Mouse (Mus musculus): ENCODE results near the gene Bmpr1a.

Gene Bmpr1a

DNA sequence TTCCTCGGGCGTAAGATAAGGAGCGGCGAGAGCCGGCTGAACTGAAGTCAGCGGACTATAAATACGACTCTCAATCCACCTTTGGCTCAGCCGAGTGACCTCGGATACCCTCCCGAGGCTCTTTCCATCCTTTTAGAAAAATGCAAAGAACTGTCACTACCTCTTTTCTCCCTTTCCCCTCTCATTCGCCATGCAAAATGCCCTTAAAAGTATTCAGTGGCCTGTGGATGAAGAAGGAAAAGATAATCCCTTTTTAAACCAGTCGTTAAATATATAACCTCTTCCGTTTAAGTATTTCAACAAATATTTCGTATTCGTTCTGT is at the start of gene Bmpr1a:
Gene Bmpr1a (minus strand): TSS at position 17 of the 323 bp plus-strand sequence.
- DNase-seq (ENCODE audit: low spot score): no peak

DNA sequence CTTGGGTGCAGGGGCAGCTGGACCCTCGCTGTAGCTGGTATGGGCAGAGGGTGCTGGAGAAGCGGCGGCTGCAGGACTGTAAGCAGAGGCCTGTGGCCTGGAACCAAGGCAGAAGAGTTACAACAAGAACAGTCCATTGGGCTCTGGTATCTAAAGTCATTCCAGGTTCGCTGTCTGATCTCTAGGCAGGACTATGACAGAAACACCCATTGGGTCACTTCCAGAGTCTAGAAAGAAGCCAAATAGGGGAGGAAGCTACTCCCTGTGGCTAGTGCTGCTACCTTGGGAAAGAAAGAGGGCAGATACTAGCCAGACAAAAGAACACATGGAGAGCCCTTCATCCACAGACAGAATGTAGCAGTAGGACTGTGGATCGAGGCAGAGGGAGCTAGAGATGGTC is 49.1 kb upstream of the Bmpr1a start:
- no peak for DNase-seq (ENCODE audit: low spot score)

GRCm38 (mm10) chr14:34549004-34549671 is 46.0 kb upstream of the Bmpr1a start:
- DNase-seq (ENCODE audit: low spot score): peak; percentile 77

DNA sequence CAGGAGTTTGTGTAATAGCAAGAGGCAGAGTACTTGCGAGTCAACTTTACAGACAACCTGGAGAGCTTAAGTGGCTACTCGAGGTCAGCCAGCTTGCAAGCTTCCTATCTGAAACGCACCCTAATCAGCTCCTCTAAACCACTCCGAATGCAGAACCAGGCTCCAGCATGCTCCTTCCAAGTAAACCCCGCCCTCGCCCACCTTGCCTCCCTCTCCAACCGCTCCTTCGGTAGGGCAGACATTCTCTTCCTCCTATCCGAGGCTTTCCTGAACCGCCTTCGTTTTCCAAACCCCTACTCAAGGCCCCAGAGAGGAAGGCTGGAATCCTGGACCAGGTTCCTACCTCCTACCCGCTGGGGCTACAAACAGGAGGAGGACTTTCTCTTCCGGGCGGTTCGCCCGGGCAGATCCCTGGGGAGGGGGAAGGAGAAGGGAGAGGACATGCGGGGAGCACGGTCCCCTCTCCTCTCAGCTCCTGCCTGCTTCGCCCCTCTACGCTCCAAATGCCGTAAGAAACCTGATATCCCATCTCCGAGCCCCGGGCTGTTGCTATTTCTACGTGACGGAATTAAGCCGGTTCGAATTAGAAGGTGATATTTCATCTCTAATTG is 45.4 kb upstream of the Bmpr1a start:
- DNase-seq (ENCODE audit: low spot score): peak; percentile 58

DNA sequence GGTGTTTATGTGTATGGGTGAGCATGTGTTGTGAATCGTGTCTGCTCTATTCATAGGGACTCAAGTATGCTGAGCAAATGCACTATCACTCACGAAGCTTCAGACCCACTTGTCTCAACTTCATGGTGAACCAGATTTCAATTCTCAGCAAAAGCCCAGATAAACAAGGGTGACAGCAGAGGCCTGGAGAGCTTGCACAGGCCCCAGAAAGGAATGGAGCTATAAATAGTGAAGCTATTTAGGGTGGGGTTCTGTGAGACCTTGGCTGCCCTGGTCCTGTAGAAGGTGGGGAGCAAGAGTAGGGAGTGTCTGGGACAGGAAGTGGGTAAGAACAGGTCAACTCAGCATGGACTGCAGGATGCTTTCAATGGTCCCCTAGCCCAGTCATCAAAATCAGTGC is 41.4 kb upstream of the Bmpr1a start:
- no peak for DNase-seq (ENCODE audit: low spot score)

DNA sequence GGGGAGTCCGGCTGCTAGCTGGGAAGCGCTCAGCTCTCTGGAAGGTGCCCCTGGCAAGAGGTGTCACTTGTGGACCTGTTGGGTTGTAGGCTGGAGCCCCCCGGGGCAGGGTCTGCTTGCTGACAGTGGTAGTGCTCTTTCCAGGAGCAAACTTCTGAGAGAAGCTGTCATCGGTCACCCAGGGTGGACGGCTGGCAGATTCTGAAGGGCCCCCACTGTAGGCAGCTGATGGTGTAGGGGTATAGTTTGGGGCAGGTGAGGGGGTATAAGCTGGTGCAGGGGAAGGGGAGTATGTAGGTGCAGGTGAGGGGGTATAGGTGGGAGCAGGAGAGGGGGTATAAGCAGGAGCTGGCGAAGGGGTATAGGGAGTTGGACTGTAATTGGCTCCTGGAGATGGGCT is 40.9 kb upstream of the Bmpr1a start:
- no peak for DNase-seq (ENCODE audit: low spot score)

DNA sequence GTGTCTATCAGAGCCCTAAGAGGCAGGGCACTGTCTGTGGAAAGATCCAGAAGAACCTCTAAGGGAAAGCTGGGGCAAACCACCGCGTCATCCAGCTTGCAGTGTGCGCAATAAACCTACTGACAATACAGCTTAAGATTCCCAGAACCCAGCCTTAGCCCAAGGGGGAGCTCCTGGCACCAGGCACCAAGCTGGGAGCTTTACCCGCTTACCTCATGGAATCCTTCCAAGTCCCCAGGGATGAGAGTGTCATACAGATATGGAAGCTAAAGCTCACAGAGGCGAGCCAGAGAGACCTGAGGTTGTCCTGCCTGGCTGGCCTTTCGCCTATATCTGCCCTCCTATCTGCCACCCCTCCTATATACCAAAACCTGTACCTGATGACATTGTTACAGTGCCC is 40.5 kb upstream of the Bmpr1a start:
- no peak for DNase-seq (ENCODE audit: low spot score)

- DNase-seq (ENCODE audit: low spot score): no peak
Measured at GRCm38 (mm10) chr14:34541896-34542295, 38.8 kb upstream of the Bmpr1a start.

DNA sequence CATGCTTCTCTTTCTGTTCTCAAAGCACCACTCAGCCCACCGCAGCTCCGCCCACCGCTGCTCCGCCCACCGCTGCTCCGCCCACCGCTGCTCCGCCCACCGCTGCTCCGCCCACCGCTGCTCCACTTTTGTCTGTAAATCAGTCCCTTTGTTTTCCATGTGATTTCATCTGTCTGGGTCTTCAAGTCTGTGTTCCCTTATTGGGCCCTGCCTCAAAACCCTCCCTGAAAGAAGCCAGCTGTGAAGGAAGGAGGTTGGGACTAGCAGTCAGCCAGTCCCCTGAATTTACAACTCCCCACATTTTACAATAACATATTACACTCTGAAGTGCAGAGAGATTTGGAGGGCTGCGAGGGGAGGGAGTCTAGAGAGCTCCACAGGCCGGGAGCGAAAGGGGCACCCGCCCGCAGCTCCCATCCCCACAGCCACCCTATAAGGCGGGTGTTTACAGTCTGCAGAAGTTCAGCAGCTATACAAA is 37.6 kb upstream of the Bmpr1a start:
- DNase-seq (ENCODE audit: low spot score): peak; percentile 63

GRCm38 (mm10) chr14:34535883-34536282 is 32.7 kb upstream of the Bmpr1a start:
- no peak for DNase-seq (ENCODE audit: low spot score)

- no peak for DNase-seq (ENCODE audit: low spot score)
Measured at GRCm38 (mm10) chr14:34533537-34533936, 30.4 kb upstream of the Bmpr1a start.

GRCm38 (mm10) chr14:34532536-34532935 is 29.4 kb upstream of the Bmpr1a start:
- DNase-seq (ENCODE audit: low spot score): no peak

GRCm38 (mm10) chr14:34528804-34529203 is 25.7 kb upstream of the Bmpr1a start:
- DNase-seq (ENCODE audit: low spot score): no peak

DNA sequence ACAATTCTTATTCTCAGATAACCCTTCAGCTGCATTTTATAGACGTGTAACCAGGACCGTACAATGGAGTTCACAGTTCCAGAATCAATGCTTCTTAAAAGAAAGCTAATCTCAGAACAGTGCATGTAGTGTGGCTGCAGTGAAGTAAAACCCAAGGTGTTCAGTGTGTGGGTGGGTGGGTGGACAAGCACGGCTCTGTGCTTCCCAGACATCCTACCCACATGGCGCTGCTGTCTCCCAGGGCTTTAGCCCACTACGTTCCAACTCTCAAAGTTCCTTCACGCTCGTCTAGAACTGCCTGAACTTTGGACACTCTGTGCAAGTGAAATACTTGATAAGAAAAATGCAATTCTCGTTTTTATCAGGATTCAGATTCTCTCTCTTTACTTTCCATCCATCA is 19.6 kb upstream of the Bmpr1a start, which contains the start of gene 9230112D13Rik:
Gene 9230112D13Rik (minus strand): TSS at position 101 of the 400 bp plus-strand sequence.
- no peak for DNase-seq (ENCODE audit: low spot score)

DNA sequence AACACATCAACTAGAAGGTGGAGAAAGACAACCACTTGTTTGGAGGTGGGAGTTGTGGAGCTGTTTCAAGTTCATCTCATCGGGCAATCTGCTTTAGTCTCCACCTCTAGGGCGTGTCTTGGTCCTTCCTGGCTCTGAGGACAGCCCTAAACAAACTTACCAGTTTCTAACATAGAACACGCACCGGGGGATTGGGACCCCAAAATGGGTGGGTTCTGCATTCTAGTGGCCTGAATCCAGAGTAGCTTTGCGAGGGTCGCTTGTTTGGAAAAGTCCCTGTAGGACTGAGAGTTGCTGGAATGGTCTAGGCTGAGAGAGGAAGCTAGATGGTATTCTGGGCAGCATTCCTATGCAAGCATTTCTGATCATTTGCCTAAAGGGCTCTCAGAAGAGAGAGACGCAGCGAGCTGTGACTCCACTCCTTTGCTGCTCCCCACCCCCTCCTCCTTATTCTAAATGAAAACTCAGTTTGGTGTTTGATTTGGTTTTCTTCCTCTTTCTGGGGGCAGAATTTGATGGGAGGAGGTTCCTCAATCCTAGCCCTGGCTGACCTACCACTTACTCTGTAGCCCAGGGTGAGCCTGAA is 14.9 kb upstream of the Bmpr1a start:
- no peak for DNase-seq (ENCODE audit: low spot score)

GRCm38 (mm10) chr14:34516960-34517577 is 13.9 kb upstream of the Bmpr1a start:
- no peak for DNase-seq (ENCODE audit: low spot score)

GRCm38 (mm10) chr14:34515860-34516259 is 12.7 kb upstream of the Bmpr1a start:
- DNase-seq (ENCODE audit: low spot score): no peak

DNA sequence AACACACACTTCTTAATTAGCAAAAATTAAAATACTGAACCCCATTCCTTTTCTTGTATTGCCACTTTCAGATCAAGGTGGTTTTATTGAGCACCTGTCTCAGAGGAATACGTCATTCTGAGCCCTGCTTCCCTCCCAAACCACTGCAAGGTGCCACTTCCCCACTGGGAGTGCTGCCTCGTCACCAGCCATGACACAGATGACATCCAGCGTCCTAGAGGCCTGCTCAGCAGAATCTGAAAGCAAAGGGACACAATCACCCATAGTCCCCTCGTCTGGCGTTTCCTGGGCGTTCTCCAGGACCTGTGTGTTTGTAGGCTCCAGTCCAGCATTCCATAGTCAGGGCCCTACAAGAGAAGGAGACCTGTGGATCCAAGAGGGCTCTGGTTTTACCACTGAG is 11.0 kb upstream of the Bmpr1a start:
- DNase-seq (ENCODE audit: low spot score): no peak

- no peak for DNase-seq (ENCODE audit: low spot score)
Measured at GRCm38 (mm10) chr14:34512602-34513001, 9.5 kb upstream of the Bmpr1a start.

GRCm38 (mm10) chr14:34511901-34512300 is 8.8 kb upstream of the Bmpr1a start:
- no peak for DNase-seq (ENCODE audit: low spot score)

- DNase-seq (ENCODE audit: low spot score): no peak
Measured at GRCm38 (mm10) chr14:34508842-34509439, 5.8 kb upstream of the Bmpr1a start.

- DNase-seq (ENCODE audit: low spot score): no peak
Measured at GRCm38 (mm10) chr14:34508187-34508840, 5.2 kb upstream of the Bmpr1a start.
